Mouse (Mus musculus): ENCODE results near the gene Arhgap15. TPM values are rescaled to one million over a fixed set of nuclear protein-coding genes. Genes with fewer than 3 reads are reported as not detected.

Gene Arhgap15
- total and polyA plus RNA-seq, 3 experiments, result 1.5 to 2.8 TPM; not detected in 1

DNA sequence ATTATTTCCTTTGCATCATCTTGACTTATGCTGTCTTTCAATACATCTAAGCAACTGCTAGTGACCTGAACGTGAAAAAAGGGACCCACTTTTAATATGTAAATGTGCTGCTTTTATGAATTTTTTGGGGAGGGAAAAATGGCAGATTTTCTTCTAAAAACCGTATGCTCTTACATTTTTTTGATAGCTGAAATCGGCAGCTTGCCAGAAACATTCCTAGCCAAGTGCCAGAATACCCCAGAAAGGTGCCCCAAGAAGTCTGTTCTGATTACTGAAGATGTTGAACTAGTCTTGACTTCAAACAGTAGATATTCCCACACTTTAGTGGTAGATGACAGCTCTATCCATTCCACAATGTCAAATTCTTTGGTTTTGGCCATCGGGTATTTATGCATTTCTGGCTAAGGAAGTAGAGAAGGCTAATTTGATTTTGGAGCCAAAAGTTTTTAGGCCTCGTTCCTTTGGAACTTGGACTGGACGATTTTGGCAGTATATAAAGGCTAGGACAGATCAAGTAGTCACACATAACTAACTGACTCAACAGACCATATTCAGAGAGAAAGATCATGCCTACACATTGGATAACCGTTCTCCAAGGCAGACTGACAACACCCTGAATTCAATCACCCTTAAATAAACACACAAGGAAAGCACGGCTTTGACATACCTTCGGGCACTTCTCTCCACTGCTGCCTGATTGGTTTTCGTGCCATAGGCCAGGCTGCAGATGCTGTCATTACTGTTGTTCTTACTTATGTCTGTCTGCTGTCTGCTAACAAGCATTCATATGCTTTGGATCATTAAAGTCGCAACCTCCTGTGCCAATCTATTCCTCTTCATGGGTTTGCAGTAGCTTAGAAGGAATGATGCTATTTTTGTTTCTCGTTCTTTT is 67.5 kb downstream of the Arhgap15 start:
- Histone ChIP-seq H3K4me1 (ENCODE audit: control insufficient read depth in 1 of 2, insufficient read depth in 2 of 2, low read length in 2 of 2) (no peaks in the 10 kb centered on the region), H3K36me3 (ENCODE audit: control insufficient read depth in 1 of 2, insufficient read depth in 2 of 2, low read length in 2 of 2) (no peaks in the 10 kb centered on the region), H3K9ac (ENCODE audit: control insufficient read depth, low read depth, low read length, poor library complexity, severe bottlenecking) (no peak overlapping the region), H3K27me3 (ENCODE audit: control insufficient read depth in 1 of 2, insufficient read depth in 2 of 2, low read length in 2 of 2) (no peaks in the 10 kb centered on the region), H3K4me3 (ENCODE audit: control insufficient read depth in 1 of 2, insufficient read depth in 1 of 2, low read depth in 2 of 2, low read length in 2 of 2) (no peak overlapping the region), H3K27ac (ENCODE audit: control insufficient read depth, low read depth, low read length) (no peak overlapping the region), H3K9me3 (replicated peaks; ENCODE audit: insufficient read depth, low read length) (no peaks in the 10 kb centered on the region), H3K79me2 (ENCODE audit: control insufficient read depth, insufficient read depth, low read length, poor library complexity) (no peaks in the 10 kb centered on the region)
- no peak for DNase-seq (ENCODE audit: low read depth, low spot score)
- TF ChIP-seq ZNF384 (IDR thresholded peaks at IDR 0.05; ENCODE audit: low read depth, low read length) (no peak), MYB (IDR thresholded peaks at IDR 0.05; ENCODE audit: low read depth, low read length) (no peak), TBP (IDR thresholded peaks at IDR 0.05; ENCODE audit: low read depth, low read length) (no peak), BHLHE40 (IDR thresholded peaks at IDR 0.05; ENCODE audit: borderline replicate concordance, low read depth, low read length) (no peak), RAD21 (IDR thresholded peaks at IDR 0.05; ENCODE audit: low read depth, low read length) (no peak), RCOR1 (IDR thresholded peaks at IDR 0.05; ENCODE audit: low read depth, low read length) (no peak), TCF12 (IDR thresholded peaks at IDR 0.05; ENCODE audit: low read depth, low read length) (no peak), ELF1 (IDR thresholded peaks at IDR 0.05; ENCODE audit: low read depth, low read length) (no peak), GABPA (IDR thresholded peaks at IDR 0.05; ENCODE audit: low read depth, low read length) (no peak), USF1 (IDR thresholded peaks at IDR 0.05; ENCODE audit: low read depth, low read length) (no peak), ZMIZ1 (IDR thresholded peaks at IDR 0.05; ENCODE audit: low read depth, low read length) (no peak), MAX (IDR thresholded peaks at IDR 0.05; ENCODE audit: low read length) (no peak), ETS1 (IDR thresholded peaks at IDR 0.05; ENCODE audit: low read depth, low read length) (no peak), MEF2A (IDR thresholded peaks at IDR 0.05; ENCODE audit: extremely low read depth, insufficient replicate concordance, low read depth, low read length, poor library complexity, severe bottlenecking) (no peak), SMC3 (IDR thresholded peaks at IDR 0.05; ENCODE audit: low read depth, low read length) (no peak), ZC3H11A (IDR thresholded peaks at IDR 0.05; ENCODE audit: low read depth, low read length) (no peak), POLR2AphosphoS5 (IDR thresholded peaks at IDR 0.05; ENCODE audit: borderline replicate concordance, low read depth, low read length) (no peak)

DNA sequence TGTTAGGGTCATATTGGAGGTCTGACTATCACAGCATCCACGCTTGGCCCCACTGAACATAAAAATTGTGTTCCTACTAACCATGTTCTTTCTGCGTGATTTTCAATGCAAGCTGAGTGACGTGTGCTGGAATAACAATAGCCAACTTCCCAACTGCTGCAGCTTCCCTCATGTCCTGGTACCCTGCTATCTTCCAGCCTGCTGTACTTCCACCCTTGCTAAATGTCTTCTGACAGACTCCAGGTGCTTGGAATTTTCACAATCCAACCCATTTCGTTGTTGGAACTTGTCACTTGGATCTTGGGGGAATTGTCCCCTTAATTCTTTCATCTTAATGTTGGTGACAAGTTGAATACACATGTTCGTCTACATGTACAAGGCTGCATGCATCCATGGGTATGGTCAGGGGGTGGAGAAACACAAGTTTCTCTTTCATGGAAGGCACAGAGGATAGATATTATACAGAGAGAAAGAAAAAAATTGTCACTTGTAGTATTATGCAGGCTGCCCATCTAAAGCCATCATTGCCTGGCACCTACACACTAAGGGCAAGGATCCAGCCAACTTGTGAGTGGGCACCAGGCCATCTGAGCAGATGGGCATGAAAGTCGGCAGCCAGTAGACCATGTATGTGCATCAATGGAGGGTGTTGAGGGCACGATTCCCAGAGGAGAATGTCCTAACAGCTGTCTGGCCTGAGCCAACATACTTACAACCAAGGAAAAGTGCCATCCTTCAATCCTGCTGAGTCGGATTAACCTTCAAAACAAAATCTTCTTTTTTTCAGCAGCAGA is 68.4 kb downstream of the Arhgap15 start:
- Histone ChIP-seq H3K9me3 (replicated peaks; ENCODE audit: insufficient read depth, low read length) (no peaks in the 10 kb centered on the region), H3K27ac (ENCODE audit: control insufficient read depth, low read depth, low read length) (no peak overlapping the region), H3K27me3 (ENCODE audit: control insufficient read depth in 1 of 2, insufficient read depth in 2 of 2, low read length in 2 of 2) (no peaks in the 10 kb centered on the region), H3K4me1 (ENCODE audit: control insufficient read depth in 1 of 2, insufficient read depth in 2 of 2, low read length in 2 of 2) (0 out of 4 replicates have a peak, but pooled peaks cover 0 to 2% of the 10 kb centered on the region in 2 experiments), H3K79me2 (ENCODE audit: control insufficient read depth, insufficient read depth, low read length, poor library complexity) (no peaks in the 10 kb centered on the region), H3K9ac (ENCODE audit: control insufficient read depth, low read depth, low read length, poor library complexity, severe bottlenecking) (no peak overlapping the region), H3K36me3 (ENCODE audit: control insufficient read depth in 1 of 2, insufficient read depth in 2 of 2, low read length in 2 of 2) (no peaks in the 10 kb centered on the region), H3K4me3 (ENCODE audit: control insufficient read depth in 1 of 2, insufficient read depth in 1 of 2, low read depth in 2 of 2, low read length in 2 of 2) (no peak overlapping the region)
- TF ChIP-seq POLR2A (IDR thresholded peaks at IDR 0.05; ENCODE audit: control insufficient read depth in 1 of 2, insufficient read depth in 1 of 2, low read depth in 1 of 2, low read length in 2 of 2, poor library complexity in 1 of 2) (no peak), BHLHE40 (IDR thresholded peaks at IDR 0.05; ENCODE audit: borderline replicate concordance, low read depth, low read length) (no peak), MAX (IDR thresholded peaks at IDR 0.05; ENCODE audit: low read length) (no peak), NRF1 (IDR thresholded peaks at IDR 0.05; ENCODE audit: insufficient read depth, low read depth, low read length, poor library complexity, severe bottlenecking) (no peak), ETS1 (IDR thresholded peaks at IDR 0.05; ENCODE audit: low read depth, low read length) (no peak), GABPA (IDR thresholded peaks at IDR 0.05; ENCODE audit: low read depth, low read length) (no peak), JUND (IDR thresholded peaks at IDR 0.05; ENCODE audit: low read depth, low read length) (no peak), MEF2A (IDR thresholded peaks at IDR 0.05; ENCODE audit: extremely low read depth, insufficient replicate concordance, low read depth, low read length, poor library complexity, severe bottlenecking) (no peak), POLR2AphosphoS2 (IDR thresholded peaks at IDR 0.05; ENCODE audit: low read length) (no peak), E2F4 (IDR thresholded peaks at IDR 0.05; ENCODE audit: borderline replicate concordance, low read depth, low read length) (no peak), KAT2A (conservative IDR thresholded peaks at IDR 0.05; ENCODE audit: low read depth, low read length) (no peak), TAL1 (IDR thresholded peaks at IDR 0.05; ENCODE audit: low read length) (no peak), EP300 (IDR thresholded peaks at IDR 0.05; ENCODE audit: low read depth in 1 of 2, low read length in 2 of 2) (no peak), MXI1 (IDR thresholded peaks at IDR 0.05; ENCODE audit: low read depth, low read length) (no peak), POLR2AphosphoS5 (IDR thresholded peaks at IDR 0.05; ENCODE audit: borderline replicate concordance, low read depth, low read length) (no peak), TBP (IDR thresholded peaks at IDR 0.05; ENCODE audit: low read depth, low read length) (no peak), RCOR1 (IDR thresholded peaks at IDR 0.05; ENCODE audit: low read depth, low read length) (no peak)
- no peak for DNase-seq (ENCODE audit: low read depth, low spot score)
